Mouse (Mus musculus) limb, embryonic 14.5 days (tissue): ENCODE results near the gene Tspan18. TPM values are rescaled to one million over a fixed set of nuclear protein-coding genes. Genes with fewer than 3 reads are reported as not detected.

Experiments
- ATAC-seq: fragments of 200-750 bp; cut with Nextera tagmentation; 2 replicates; pipeline ENCODE4 v1.8.0; 2017; ENCODE audit warnings: low read depth, moderate number of reproducible peaks, moderate TSS enrichment; ENCODE audit not compliant: low FRiP score
- DNase-seq: peaks from one replicate; pipeline ENCODE4 v3.0.0-alpha.2; 2015; ENCODE audit warnings: low spot score
- H3K27ac ChIP-seq: fragments of 300-500 bp; sonication (generic); replicated peaks from 2 replicates; pipeline ENCODE4 v1.5.1; 2014; ENCODE audit warnings: low read depth, mild to moderate bottlenecking, low read length, moderate library complexity, mixed read lengths
- H3K27me3 ChIP-seq: fragments of 300-500 bp; sonication (generic); 2 replicates; pipeline ENCODE4 v1.6.1; 2014; ENCODE audit warnings: low read length, mixed read lengths; ENCODE audit not compliant: control insufficient read depth, insufficient read depth
- H3K36me3 ChIP-seq: fragments of 300-500 bp; sonication (generic); 2 replicates; pipeline ENCODE4 v1.6.1; 2014; ENCODE audit warnings: mild to moderate bottlenecking, low read length, moderate library complexity, mixed read lengths; ENCODE audit not compliant: control insufficient read depth, insufficient read depth
- H3K4me1 ChIP-seq: fragments of 300-500 bp; sonication (generic); 2 replicates; pipeline ENCODE4 v1.6.1; 2014; ENCODE audit warnings: antibody characterized with exemption, low read length, mixed read lengths; ENCODE audit not compliant: control insufficient read depth, insufficient read depth
- H3K4me2 ChIP-seq: fragments of 300-500 bp; sonication (generic); replicated peaks from 2 replicates; pipeline ENCODE4 v1.6.1; 2014; ENCODE audit warnings: low read depth, mild to moderate bottlenecking, low read length, moderate library complexity; ENCODE audit not compliant: severe bottlenecking
- H3K4me3 ChIP-seq: fragments of 300-500 bp; sonication (generic); replicated peaks from 2 replicates; pipeline ENCODE4 v1.5.1; 2014; ENCODE audit warnings: low read length
- H3K9ac ChIP-seq: fragments of 300-500 bp; sonication (generic); 2 replicates; pipeline ENCODE4 v1.6.1; 2014; ENCODE audit warnings: mild to moderate bottlenecking, low read depth, low read length, moderate library complexity; ENCODE audit not compliant: severe bottlenecking
- H3K9me3 ChIP-seq: fragments of 300-500 bp; sonication (generic); 2 replicates; pipeline ENCODE4 v1.6.1; 2016; ENCODE audit warnings: low read length; ENCODE audit not compliant: control insufficient read depth
- POLR2A ChIP-seq: fragments of 200-500 bp; IDR thresholded peaks from 2 replicates; pipeline ENCODE4 v1.8.0; 2012; ENCODE audit warnings: inconsistent platforms, mild to moderate bottlenecking, moderate library complexity, borderline replicate concordance; ENCODE audit not compliant: insufficient read depth, insufficient read length; ENCODE audit errors: extremely low read depth
- WGBS: fragments of 180-500 bp; shearing (Covaris S2); extraction: QIAGEN DNeasy Blood & Tissue Kit; methylation state at CpG from one replicate; pipeline ENCODE4 v1.1.7; 2014; 5-methylcytosine and 5-hydroxymethylcytosine counted together
- polyA plus RNA-seq, 2 experiments: library from polyadenylated mRNA; depleted of rRNA in 1 of 2; stranded (reverse) in 1 of 2; unstranded in 1 of 2; fragments of >200 nt; fragmentation: Nextera tagmentation in 1 of 2; extraction: Ambion mirVana in 1 of 2; gene quantifications; 2 replicates each; pipeline versions ENCODE4 v1.2.1 to v1.2.3; 2012 to 2014

The Tspan18 gene
- polyA plus RNA-seq, 2 experiments: 24.5 to 34.5 TPM

DNA sequence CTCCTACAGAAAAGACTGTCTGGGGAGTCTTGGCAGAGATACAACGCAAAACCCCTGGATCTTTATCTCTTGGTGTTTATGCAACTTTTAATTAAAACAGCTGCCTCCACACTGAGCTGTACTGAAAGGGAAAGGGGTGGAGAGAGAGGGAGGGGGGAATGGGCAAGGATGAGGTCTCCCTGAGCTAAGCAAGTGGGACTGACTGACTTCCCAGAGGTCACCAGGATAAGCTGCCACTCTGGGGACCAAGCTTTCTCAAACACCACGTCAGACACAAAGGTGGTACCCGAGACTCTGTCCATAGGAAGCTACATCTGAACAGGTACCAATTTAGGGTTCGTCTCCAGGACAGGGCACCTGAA is 30.1 kb downstream of the Tspan18 start:
- Histone ChIP-seq H3K27ac (peak overlapping the region; percentile 43; the same call in 1 of the 2 replicates), H3K9me3 (no peaks in the 10 kb centered on the region), H3K4me2 (no peak overlapping the region), H3K4me3 (no peak overlapping the region), H3K9ac (no peak overlapping the region), H3K36me3 (no peaks in the 10 kb centered on the region; the same call in 1 of the 2 replicates), H3K27me3 (no peaks in the 10 kb centered on the region), H3K4me1 (peaks cover 8% of the 10 kb centered on the region; the same call in 1 of the 2 replicates)
- WGBS: 61% methylated on average over 4 of the region's 4 CpGs
- no peak for TF ChIP-seq POLR2A
- ATAC-seq (no peak), DNase-seq (no peak)

DNA sequence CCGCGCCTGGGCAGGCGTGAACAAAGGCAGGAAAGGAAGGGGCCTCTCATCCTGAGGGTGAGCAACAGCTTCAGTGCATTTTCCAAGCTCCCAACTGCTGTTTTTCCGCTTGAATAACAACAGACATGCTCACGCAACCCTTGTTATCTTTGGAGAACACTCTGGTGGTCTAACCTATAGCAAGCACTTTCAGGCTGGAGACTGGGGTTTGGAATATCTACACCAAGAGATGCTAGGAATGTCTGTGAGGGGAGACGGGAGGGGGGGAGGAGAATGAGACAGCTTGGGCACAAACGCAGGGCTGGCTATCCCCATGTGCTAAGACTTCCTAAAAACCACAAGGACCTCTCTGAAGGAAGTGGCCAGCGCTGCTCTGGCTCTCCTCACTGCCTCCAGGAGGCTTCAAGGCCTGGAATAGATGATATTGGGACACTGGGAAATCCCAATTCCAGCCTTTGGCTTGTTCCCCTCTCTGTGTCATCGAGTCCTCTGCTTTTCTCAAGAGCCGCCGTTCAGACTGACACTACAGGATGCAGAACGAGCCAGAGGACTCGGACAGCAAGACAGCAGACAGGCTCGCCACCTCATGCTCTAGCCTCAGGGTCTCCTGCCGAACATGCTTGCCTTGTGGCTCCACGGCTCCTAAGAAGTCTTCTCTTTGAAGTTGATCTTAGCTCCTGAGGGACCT is 30.6 kb downstream of the Tspan18 start:
- 42% methylated on average over 16 of the region's 16 CpGs for WGBS
- DNase-seq (no peak), ATAC-seq (no peak)
- H3K4me1 ChIP-seq: peaks cover 8% of the 10 kb centered on the region; the same call in 1 of the 2 replicates
- 0 out of 2 replicates have a peak overlapping the region, but pooled peaks have one; percentile 43 for H3K27ac ChIP-seq
- H3K9ac ChIP-seq: no peak overlapping the region
- no peaks in the 10 kb centered on the region; the same call in 1 of the 2 replicates for H3K36me3 ChIP-seq
- H3K9me3 ChIP-seq: no peaks in the 10 kb centered on the region
- H3K27me3 ChIP-seq: no peaks in the 10 kb centered on the region
- TF ChIP-seq POLR2A: no peak
- H3K4me3 ChIP-seq: no peak overlapping the region
- H3K4me2 ChIP-seq: no peak overlapping the region

DNA sequence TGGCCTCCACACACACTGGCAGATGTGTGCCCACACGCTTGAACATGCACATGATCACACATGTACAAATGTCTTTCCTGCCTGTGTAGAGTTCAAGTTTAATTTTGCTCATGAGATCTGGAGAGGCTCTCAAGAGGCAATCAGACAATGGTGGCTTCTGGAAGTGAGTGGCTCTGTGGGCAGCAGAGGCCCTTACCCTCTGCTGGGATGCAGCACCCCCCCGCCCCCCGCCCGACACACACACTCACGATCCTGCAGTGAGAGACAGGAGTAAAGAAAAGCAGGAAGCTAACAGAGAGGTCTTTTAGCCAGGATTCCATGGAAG is 31.1 kb downstream of the Tspan18 start:
- no peak overlapping the region for H3K4me2 ChIP-seq
- ATAC-seq (no peak), DNase-seq (no peak)
- no peaks in the 10 kb centered on the region for H3K9me3 ChIP-seq
- H3K4me1 ChIP-seq: peaks cover 8% of the 10 kb centered on the region; the same call in 1 of the 2 replicates
- H3K27ac ChIP-seq: 0 out of 2 replicates have a peak overlapping the region, but pooled peaks have one; percentile 43
- 75% methylated on average over 5 of the region's 5 CpGs for WGBS
- TF ChIP-seq POLR2A: no peak
- no peaks in the 10 kb centered on the region for H3K27me3 ChIP-seq
- H3K9ac ChIP-seq: no peak overlapping the region
- no peak overlapping the region for H3K4me3 ChIP-seq
- H3K36me3 ChIP-seq: no peaks in the 10 kb centered on the region; the same call in 1 of the 2 replicates

DNA sequence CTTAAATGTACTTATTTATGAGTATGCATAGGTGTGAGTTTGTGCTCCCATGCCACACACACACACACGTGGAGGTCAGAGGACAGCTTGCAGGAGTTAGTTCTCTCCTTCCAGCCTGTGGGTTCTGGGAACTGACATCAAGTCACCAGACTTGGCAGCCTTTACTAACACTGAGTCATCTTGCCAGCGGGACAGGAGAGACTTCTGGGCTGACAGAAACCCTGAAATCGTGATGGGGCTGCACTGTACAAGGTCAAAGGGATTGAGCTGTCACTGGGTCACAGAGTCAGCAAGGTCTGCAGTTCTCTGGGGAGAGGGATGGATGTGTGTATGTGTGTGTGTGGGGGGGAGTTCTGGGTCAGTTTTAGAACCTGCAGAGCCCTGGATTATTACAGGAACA is 36.6 kb downstream of the Tspan18 start:
- no peak overlapping the region for H3K4me3 ChIP-seq
- 0 out of 2 replicates have a peak, but pooled peaks cover 5% of the 10 kb centered on the region for H3K36me3 ChIP-seq
- no peak overlapping the region for H3K4me2 ChIP-seq
- no peaks in the 10 kb centered on the region for H3K9me3 ChIP-seq
- no peak for ATAC-seq
- no peak overlapping the region for H3K9ac ChIP-seq
- H3K27ac ChIP-seq: no peak overlapping the region
- H3K4me1 ChIP-seq: no peaks in the 10 kb centered on the region
- WGBS: 64% methylated on average over 3 of the region's 3 CpGs
- no peak for DNase-seq
- H3K27me3 ChIP-seq: no peaks in the 10 kb centered on the region
- TF ChIP-seq POLR2A: no peak

DNA sequence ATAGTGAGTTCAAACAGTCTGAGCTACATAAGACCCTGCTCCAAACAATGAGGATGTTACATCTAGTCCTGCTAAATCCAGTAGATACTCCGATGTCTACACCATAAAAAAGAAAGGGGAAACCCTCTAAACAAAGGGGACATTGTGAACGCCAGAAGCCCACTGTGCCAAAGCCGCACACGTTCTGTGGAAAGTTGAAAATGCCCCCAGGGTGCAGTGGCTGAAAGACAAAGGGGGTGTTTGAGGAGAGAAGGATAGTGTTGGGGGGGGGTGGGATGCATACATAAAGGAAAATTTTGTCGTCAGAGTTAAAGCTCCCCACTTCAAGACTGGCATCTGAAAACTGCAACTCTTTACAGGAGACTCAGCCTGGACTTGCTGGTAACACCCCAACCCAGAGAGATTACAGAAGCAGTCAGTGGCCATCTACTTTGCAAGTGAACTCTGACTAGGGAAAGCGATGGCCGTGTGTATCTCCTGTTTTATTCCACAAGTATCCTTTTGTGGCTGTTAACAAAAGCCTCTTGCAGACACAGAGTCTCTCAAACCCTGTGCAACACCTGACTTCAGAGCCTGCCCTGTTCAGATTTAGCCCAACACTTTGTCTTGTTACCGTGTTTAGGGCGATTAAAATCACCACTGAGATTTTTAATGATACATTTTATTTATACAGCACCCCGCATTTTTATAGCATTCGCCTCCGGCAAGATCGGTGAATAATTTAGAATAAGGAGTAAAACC is 42.9 kb downstream of the Tspan18 start:
- H3K4me1 ChIP-seq: peaks cover 28% of the 10 kb centered on the region
- 0 out of 2 replicates have a peak, but pooled peaks cover 5% of the 10 kb centered on the region for H3K36me3 ChIP-seq
- TF ChIP-seq POLR2A: no peak
- no peaks in the 10 kb centered on the region for H3K27me3 ChIP-seq
- WGBS: 33% methylated on average over 13 of the region's 13 CpGs
- no peak overlapping the region for H3K9ac ChIP-seq
- no peak overlapping the region for H3K4me3 ChIP-seq
- peak overlapping the region; percentile 65 for H3K27ac ChIP-seq
- DNase-seq: no peak
- H3K4me2 ChIP-seq: no peak overlapping the region
- peak; percentile 43; the same call in 1 of the 2 replicates for ATAC-seq
- H3K9me3 ChIP-seq: no peaks in the 10 kb centered on the region
